Mouse (Mus musculus) splenic B cell, adult 2 months (primary cell): ENCODE measurements around the gene Als2cl.

Experiments
- DNase-seq: peaks from one replicate; pipeline ENCODE4 v3.0.0-alpha.2; 2011; ENCODE audit warnings: low read depth, low spot score
- H3K27me3 ChIP-seq: 2 replicates; pipeline ENCODE4 v1.6.1; 2012; ENCODE audit warnings: mild to moderate bottlenecking, low read length, moderate library complexity, mixed read lengths; ENCODE audit not compliant: control insufficient read depth, poor library complexity, insufficient read depth, severe bottlenecking
- H3K36me3 ChIP-seq: 2 replicates; pipeline ENCODE4 v1.6.1; 2012; ENCODE audit warnings: mild to moderate bottlenecking, low read length, moderate library complexity, mixed read lengths; ENCODE audit not compliant: control insufficient read depth, poor library complexity, insufficient read depth, severe bottlenecking

Als2cl gene

GRCm38 (mm10) chr9:110893429-110893828 lies 13.8 kb downstream of the Als2cl start:
- H3K36me3 ChIP-seq = no peaks in the 10 kb centered on the region
- H3K27me3 ChIP-seq = no peaks in the 10 kb centered on the region
- DNase-seq = no peak

GRCm38 (mm10) chr9:110895507-110895906 lies 15.8 kb downstream of the Als2cl start:
- Histone ChIP-seq H3K27me3 (no peaks in the 10 kb centered on the region), H3K36me3 (no peaks in the 10 kb centered on the region)
- no peak for DNase-seq

GRCm38 (mm10) chr9:110895994-110896393 lies 16.3 kb downstream of the Als2cl start:
- Histone ChIP-seq H3K27me3 (no peaks in the 10 kb centered on the region), H3K36me3 (no peaks in the 10 kb centered on the region)
- no peak for DNase-seq

GRCm38 (mm10) chr9:110896595-110896994 lies 16.9 kb downstream of the Als2cl start:
- DNase-seq = peak; percentile 5
- H3K27me3 ChIP-seq = no peaks in the 10 kb centered on the region
- H3K36me3 ChIP-seq = no peaks in the 10 kb centered on the region

GRCm38 (mm10) chr9:110899451-110900008 lies 19.9 kb downstream of the Als2cl start:
- DNase-seq = no peak
- Histone ChIP-seq H3K27me3 (no peaks in the 10 kb centered on the region), H3K36me3 (no peaks in the 10 kb centered on the region)

- no peaks in the 10 kb centered on the region for H3K36me3 ChIP-seq
- H3K27me3 ChIP-seq = no peaks in the 10 kb centered on the region
- DNase-seq = no peak
These were observed 21.5 kb downstream of the Als2cl start for GRCm38 (mm10) chr9:110901204-110901603.

GRCm38 (mm10) chr9:110902271-110902670 lies 22.6 kb downstream of the Als2cl start:
- no peak for DNase-seq
- H3K27me3 ChIP-seq = no peaks in the 10 kb centered on the region
- H3K36me3 ChIP-seq = no peaks in the 10 kb centered on the region

GRCm38 (mm10) chr9:110907201-110907837 lies 27.6 kb downstream of the Als2cl start:
- Histone ChIP-seq H3K36me3 (no peaks in the 10 kb centered on the region), H3K27me3 (no peaks in the 10 kb centered on the region)
- DNase-seq = no peak

GRCm38 (mm10) chr9:110907838-110908630 lies 28.4 kb downstream of the Als2cl start:
- DNase-seq = no peak
- Histone ChIP-seq H3K36me3 (no peaks in the 10 kb centered on the region), H3K27me3 (no peaks in the 10 kb centered on the region)

- DNase-seq = no peak
- no peaks in the 10 kb centered on the region for H3K27me3 ChIP-seq
- no peaks in the 10 kb centered on the region for H3K36me3 ChIP-seq
These were observed 29.0 kb downstream of the Als2cl start for GRCm38 (mm10) chr9:110908631-110909016.

GRCm38 (mm10) chr9:110909371-110909967 lies 29.8 kb downstream of the Als2cl start:
- DNase-seq = no peak

GRCm38 (mm10) chr9:110914631-110915236 lies 35.1 kb downstream of the Als2cl start:
- H3K36me3 ChIP-seq = no peaks in the 10 kb centered on the region
- no peak for DNase-seq
- H3K27me3 ChIP-seq = no peaks in the 10 kb centered on the region

More at GRCm38 (mm10) chr9:110909371-110909967, 29.8 kb downstream of the Als2cl start:
- Histone ChIP-seq H3K36me3 (no peaks in the 10 kb centered on the region), H3K27me3 (no peaks in the 10 kb centered on the region)

GRCm38 (mm10) chr9:110915466-110915865 lies 35.8 kb downstream of the Als2cl start:
- no peaks in the 10 kb centered on the region for H3K27me3 ChIP-seq
- H3K36me3 ChIP-seq = no peaks in the 10 kb centered on the region
- DNase-seq = no peak

GRCm38 (mm10) chr9:110916786-110917185 lies 37.1 kb downstream of the Als2cl start, which contains the start of gene Fam240a:
TSS of gene Fam240a (minus strand) at chr9:110916861.
- no peaks in the 10 kb centered on the region for H3K27me3 ChIP-seq
- DNase-seq = no peak
- no peaks in the 10 kb centered on the region for H3K36me3 ChIP-seq
